Mouse (Mus musculus): ENCODE results near the gene Krt84. TPM values are rescaled to one million over a fixed set of nuclear protein-coding genes. Genes with fewer than 3 reads are reported as not detected.

Krt84 gene
- polyA plus RNA-seq, 1 experiment = 0.27 TPM

DNA sequence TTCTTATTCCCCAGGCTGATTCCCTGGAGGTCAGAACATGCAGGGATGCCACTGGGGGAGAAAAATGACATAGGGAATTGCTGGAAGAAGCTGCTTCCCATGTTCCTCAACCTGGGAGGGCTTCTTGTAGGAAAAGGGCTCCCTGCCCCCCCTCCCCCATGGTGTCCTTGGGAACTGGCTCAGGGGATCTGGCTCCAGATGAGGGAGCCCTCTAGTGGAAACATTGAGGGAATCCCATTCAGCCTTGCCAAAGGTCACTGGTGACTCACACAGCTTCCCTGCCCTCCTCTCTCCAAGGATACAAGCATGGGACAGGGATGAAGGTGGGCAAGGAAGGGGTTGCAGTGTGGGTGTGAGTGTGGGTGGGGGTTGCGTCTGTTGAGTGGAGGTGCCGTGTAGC, 35.4 kb downstream of the Krt84 start:
- Histone ChIP-seq H3K27me3 (ENCODE audit: control insufficient read depth, insufficient read depth, low read length) (no peaks in the 10 kb centered on the region), H3K27ac (ENCODE audit: insufficient read depth, low read depth, low read length) (no peak overlapping the region), H3K4me1 (ENCODE audit: control insufficient read depth, insufficient read depth, insufficient read length, low read length) (no peaks in the 10 kb centered on the region), H3K4me3 (ENCODE audit: low read depth, low read length) (no peak overlapping the region), H3K36me3 (ENCODE audit: control insufficient read depth, insufficient read depth, low read length) (no peaks in the 10 kb centered on the region)
- WGBS = 69% methylated on average over 2 of the region's 2 CpGs
- TF ChIP-seq CTCF (IDR thresholded peaks at IDR 0.05; ENCODE audit: extremely low read depth, insufficient read length, insufficient replicate concordance, low read depth, low read length) (peak; percentile 71; the same call in 1 of the 2 replicates), POLR2A (IDR thresholded peaks at IDR 0.05; ENCODE audit: low read depth, low read length) (no peak)

DNA sequence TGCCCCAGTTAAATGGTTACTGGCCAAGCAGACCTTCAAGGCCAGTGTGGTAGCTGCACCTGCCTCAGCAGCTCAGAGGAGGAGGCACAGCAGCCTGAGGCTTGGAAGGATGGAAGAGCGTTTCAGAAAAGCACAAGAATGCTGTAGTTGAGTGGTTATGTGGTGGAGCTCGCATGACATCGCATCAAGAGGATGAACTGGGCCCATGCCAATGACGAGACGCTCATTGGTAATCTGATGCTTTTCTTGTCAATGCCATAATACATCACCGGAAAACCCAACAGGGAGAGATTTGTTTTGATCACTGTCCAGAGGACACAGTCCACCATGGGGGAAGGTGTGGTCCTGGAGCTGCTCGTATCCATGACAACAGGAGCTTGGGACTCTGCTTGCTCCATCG, 37.4 kb downstream of the Krt84 start:
- Histone ChIP-seq H3K27me3 (ENCODE audit: control insufficient read depth, insufficient read depth, low read length) (no peaks in the 10 kb centered on the region), H3K4me1 (ENCODE audit: control insufficient read depth, insufficient read depth, insufficient read length, low read length) (no peaks in the 10 kb centered on the region), H3K36me3 (ENCODE audit: control insufficient read depth, insufficient read depth, low read length) (no peaks in the 10 kb centered on the region), H3K4me3 (ENCODE audit: low read depth, low read length) (no peak overlapping the region), H3K27ac (ENCODE audit: insufficient read depth, low read depth, low read length) (no peak overlapping the region)
- no peak for TF ChIP-seq POLR2A (IDR thresholded peaks at IDR 0.05; ENCODE audit: low read depth, low read length)
- no peak for TF ChIP-seq CTCF (IDR thresholded peaks at IDR 0.05; ENCODE audit: extremely low read depth, insufficient read length, insufficient replicate concordance, low read depth, low read length)
- WGBS = 78% methylated on average over 8 of the region's 8 CpGs

DNA sequence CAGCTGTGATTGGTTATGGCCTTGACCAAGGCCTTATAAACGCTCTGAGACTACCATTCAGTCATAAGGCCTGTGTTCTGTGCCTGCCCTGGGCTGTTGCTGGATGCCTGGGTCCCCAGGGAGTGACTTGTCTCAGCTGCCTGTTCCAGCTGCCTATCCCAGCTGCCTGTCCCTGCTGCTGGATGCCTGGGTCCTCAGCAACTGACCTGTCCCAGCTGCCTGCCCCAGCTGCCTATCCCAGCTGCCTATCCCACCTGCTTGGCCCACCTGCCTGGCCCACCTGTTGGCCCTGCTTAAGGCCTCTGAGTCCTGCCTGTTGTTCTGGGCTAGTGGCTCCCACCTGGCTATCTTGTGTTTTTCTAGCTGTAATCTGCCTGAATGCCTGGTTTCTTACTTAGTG, 38.4 kb downstream of the Krt84 start:
- no peaks in the 10 kb centered on the region for H3K36me3 ChIP-seq (ENCODE audit: control insufficient read depth, insufficient read depth, low read length)
- no peak overlapping the region for H3K27ac ChIP-seq (ENCODE audit: insufficient read depth, low read depth, low read length)
- TF ChIP-seq CTCF (IDR thresholded peaks at IDR 0.05; ENCODE audit: extremely low read depth, insufficient read length, insufficient replicate concordance, low read depth, low read length) = no peak
- no peak for TF ChIP-seq POLR2A (IDR thresholded peaks at IDR 0.05; ENCODE audit: low read depth, low read length)
- no peaks in the 10 kb centered on the region for H3K27me3 ChIP-seq (ENCODE audit: control insufficient read depth, insufficient read depth, low read length)
- no peak overlapping the region for H3K4me3 ChIP-seq (ENCODE audit: low read depth, low read length)
- no peaks in the 10 kb centered on the region for H3K4me1 ChIP-seq (ENCODE audit: control insufficient read depth, insufficient read depth, insufficient read length, low read length)
- 47% methylated on average over 1 of the region's 1 CpGs for WGBS

DNA sequence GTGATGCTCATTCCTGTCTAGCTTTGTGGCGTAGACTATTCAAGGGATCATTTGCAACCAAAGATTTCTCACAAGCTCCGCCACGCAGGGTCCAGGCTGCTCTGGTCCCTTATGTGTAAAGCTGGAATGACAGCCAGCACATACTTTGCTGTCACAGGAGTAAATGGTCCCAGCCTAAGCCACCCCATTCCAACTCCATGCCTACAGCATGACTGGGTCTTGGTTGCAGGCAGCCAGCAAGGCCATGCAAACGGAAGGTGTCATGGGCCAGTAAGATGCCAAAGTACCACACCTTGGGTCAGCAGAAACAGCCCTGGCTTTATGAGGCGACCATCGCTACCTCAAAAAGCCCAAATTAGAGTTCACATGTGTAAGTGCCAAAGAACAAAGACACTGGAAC, 38.9 kb downstream of the Krt84 start:
- Histone ChIP-seq H3K27me3 (ENCODE audit: control insufficient read depth, insufficient read depth, low read length) (no peaks in the 10 kb centered on the region), H3K4me1 (ENCODE audit: control insufficient read depth, insufficient read depth, insufficient read length, low read length) (no peaks in the 10 kb centered on the region), H3K36me3 (ENCODE audit: control insufficient read depth, insufficient read depth, low read length) (no peaks in the 10 kb centered on the region), H3K27ac (ENCODE audit: insufficient read depth, low read depth, low read length) (no peak overlapping the region), H3K4me3 (ENCODE audit: low read depth, low read length) (no peak overlapping the region)
- TF ChIP-seq POLR2A (IDR thresholded peaks at IDR 0.05; ENCODE audit: low read depth, low read length) (no peak), CTCF (IDR thresholded peaks at IDR 0.05; ENCODE audit: extremely low read depth, insufficient read length, insufficient replicate concordance, low read depth, low read length) (no peak)
- 95% methylated on average over 6 of the region's 6 CpGs for WGBS

DNA sequence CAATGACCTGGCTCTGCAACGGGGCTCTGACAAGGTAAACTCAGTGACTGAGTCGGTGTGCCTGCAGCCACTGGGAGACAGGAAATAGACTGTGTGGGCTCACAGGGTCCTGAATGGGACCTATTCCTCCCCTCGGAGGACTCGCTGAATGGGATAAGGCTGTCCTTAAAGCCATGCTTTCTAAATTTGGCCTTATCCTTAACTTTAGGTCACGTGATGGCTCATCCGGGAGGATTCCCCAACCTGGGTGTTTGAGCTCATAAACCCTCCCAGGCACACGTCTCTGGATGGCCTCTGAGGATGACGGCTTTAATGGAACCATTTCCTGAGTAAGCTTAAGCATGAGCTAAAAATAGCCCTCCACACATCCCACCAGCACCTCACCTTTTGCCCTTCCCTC, 39.9 kb downstream of the Krt84 start:
- Histone ChIP-seq H3K36me3 (ENCODE audit: control insufficient read depth, insufficient read depth, low read length) (no peaks in the 10 kb centered on the region), H3K4me3 (ENCODE audit: low read depth, low read length) (no peak overlapping the region), H3K4me1 (ENCODE audit: control insufficient read depth, insufficient read depth, insufficient read length, low read length) (no peaks in the 10 kb centered on the region), H3K27ac (ENCODE audit: insufficient read depth, low read depth, low read length) (no peak overlapping the region), H3K27me3 (ENCODE audit: control insufficient read depth, insufficient read depth, low read length) (no peaks in the 10 kb centered on the region)
- no peak for TF ChIP-seq POLR2A (IDR thresholded peaks at IDR 0.05; ENCODE audit: low read depth, low read length)
- no peak for TF ChIP-seq CTCF (IDR thresholded peaks at IDR 0.05; ENCODE audit: extremely low read depth, insufficient read length, insufficient replicate concordance, low read depth, low read length)
- 69% methylated on average over 8 of the region's 8 CpGs for WGBS

DNA sequence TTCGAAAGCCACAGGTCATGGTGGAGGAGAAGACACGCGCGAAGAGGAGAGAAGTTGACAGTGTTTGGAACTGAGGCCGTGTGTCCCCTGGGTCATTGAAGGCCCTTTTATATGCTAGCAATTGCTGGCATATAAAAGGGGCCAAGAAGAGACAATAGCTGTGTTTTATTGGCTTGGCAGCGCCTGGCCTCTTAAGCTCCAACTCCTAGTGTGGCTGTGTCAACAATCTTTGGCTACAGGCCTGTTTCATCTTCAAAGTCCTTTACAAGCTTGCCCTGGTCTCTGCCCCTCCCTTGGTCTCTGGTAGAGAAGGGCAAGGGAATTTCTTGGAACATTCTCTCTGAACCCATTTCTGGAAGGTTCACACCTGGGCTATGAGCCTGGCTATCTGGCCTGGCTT, 41.2 kb downstream of the Krt84 start, which contains the start of gene Krt83:
Gene Krt83, minus strand, starts transcription at position 82 of the 400 bp plus-strand sequence.
- Histone ChIP-seq H3K36me3 (ENCODE audit: control insufficient read depth, insufficient read depth, low read length) (no peaks in the 10 kb centered on the region), H3K27me3 (ENCODE audit: control insufficient read depth, insufficient read depth, low read length) (no peaks in the 10 kb centered on the region), H3K4me3 (ENCODE audit: low read depth, low read length) (no peak within 1 kb of the TSS), H3K4me1 (ENCODE audit: control insufficient read depth, insufficient read depth, insufficient read length, low read length) (no peaks in the 10 kb centered on the region), H3K27ac (ENCODE audit: insufficient read depth, low read depth, low read length) (no peak within 1 kb of the TSS)
- 45% methylated on average over 6 of the region's 6 CpGs for WGBS
- TF ChIP-seq POLR2A (IDR thresholded peaks at IDR 0.05; ENCODE audit: low read depth, low read length) (no peak), CTCF (IDR thresholded peaks at IDR 0.05; ENCODE audit: extremely low read depth, insufficient read length, insufficient replicate concordance, low read depth, low read length) (no peak)

DNA sequence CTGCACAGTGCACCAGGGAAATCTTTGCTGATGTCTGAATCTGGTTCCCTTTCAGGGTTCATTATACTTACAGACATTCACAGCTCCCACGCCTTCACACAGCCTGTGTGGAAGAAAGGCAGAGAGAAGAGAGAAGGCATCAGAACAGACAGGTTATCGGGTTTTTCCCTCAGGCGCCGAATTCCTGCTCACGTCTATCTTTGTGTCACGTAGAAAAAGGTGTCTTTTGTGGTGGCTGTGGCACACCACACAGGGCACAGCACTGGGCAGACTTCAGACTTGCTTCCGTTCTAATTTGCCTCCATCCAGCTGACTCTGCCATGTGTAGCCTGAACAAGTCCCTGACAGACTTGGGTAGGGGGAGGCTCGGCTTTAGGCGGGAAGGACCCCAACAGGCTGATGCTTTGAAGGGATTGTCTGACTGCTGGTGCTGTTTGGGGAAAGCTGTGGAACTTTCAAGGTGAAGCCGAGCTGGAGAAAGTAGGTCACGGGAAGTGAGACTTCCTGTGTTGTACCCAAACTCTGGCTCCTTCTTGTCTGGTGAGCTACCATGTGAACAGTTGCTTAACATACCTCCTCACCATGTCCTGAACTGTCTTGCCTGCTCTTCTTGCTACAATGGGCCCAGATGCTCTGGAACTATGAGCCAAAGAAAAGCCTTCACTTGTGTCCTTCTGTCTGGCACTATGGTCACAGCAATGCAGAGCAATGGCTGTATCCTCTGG, 46.5 kb downstream of the Krt84 start:
- Histone ChIP-seq H3K4me1 (ENCODE audit: control insufficient read depth, insufficient read depth, insufficient read length, low read length) (no peaks in the 10 kb centered on the region), H3K4me3 (ENCODE audit: low read depth, low read length) (no peak overlapping the region), H3K36me3 (ENCODE audit: control insufficient read depth, insufficient read depth, low read length) (no peaks in the 10 kb centered on the region), H3K27ac (ENCODE audit: insufficient read depth, low read depth, low read length) (no peak overlapping the region), H3K27me3 (ENCODE audit: control insufficient read depth, insufficient read depth, low read length) (no peaks in the 10 kb centered on the region)
- TF ChIP-seq CTCF (IDR thresholded peaks at IDR 0.05; ENCODE audit: extremely low read depth, insufficient read length, insufficient replicate concordance, low read depth, low read length) = no peak
- no peak for TF ChIP-seq POLR2A (IDR thresholded peaks at IDR 0.05; ENCODE audit: low read depth, low read length)
- 78% methylated on average over 11 of the region's 11 CpGs for whole genome bisulfite sequencing
